Mouse (Mus musculus) embryonic facial prominence, embryonic 14.5 days (tissue): Measurements from ENCODE around the gene Ing3. TPM values are rescaled to one million over a fixed set of nuclear protein-coding genes. Genes with fewer than 3 reads are reported as not detected.
A peak's percentile ranks its signal among the peaks of the same experiment; 100 is the strongest.

ENCODE experiments used
- ATAC-seq: fragments of 200-750 bp; cut with Nextera tagmentation; 2 replicates; pipeline ENCODE4 v1.8.0; 2017; ENCODE audit warnings: low read depth, moderate number of reproducible peaks, moderate TSS enrichment
- DNase-seq: peaks from one replicate; pipeline ENCODE4 v3.0.0-alpha.2; 2015; ENCODE audit warnings: low spot score
- H3K27ac ChIP-seq: fragments of 300-500 bp; sonication (generic); replicated peaks from 2 replicates; pipeline ENCODE4 v1.5.1; 2014; ENCODE audit warnings: low read depth, mild to moderate bottlenecking, low read length, moderate library complexity
- H3K27me3 ChIP-seq: fragments of 300-500 bp; sonication (generic); replicated peaks from 2 replicates; pipeline ENCODE4 v1.6.1; 2014; ENCODE audit warnings: low read length; ENCODE audit not compliant: control insufficient read depth, insufficient read depth
- H3K36me3 ChIP-seq: fragments of 300-500 bp; sonication (generic); 2 replicates; pipeline ENCODE4 v1.6.1; 2014; ENCODE audit warnings: low read length, mixed read lengths; ENCODE audit not compliant: control insufficient read depth, insufficient read depth
- H3K4me1 ChIP-seq: fragments of 300-500 bp; sonication (generic); 2 replicates; pipeline ENCODE4 v1.6.1; 2014; ENCODE audit warnings: antibody characterized with exemption, low read length; ENCODE audit not compliant: control insufficient read depth, insufficient read depth
- H3K4me2 ChIP-seq: fragments of 300-500 bp; sonication (generic); 2 replicates; pipeline ENCODE4 v1.6.1; 2014; ENCODE audit warnings: low read depth, mild to moderate bottlenecking, low read length, moderate library complexity, mixed read lengths
- H3K4me3 ChIP-seq: fragments of 300-500 bp; sonication (generic); 2 replicates; pipeline ENCODE4 v1.5.1; 2014; ENCODE audit warnings: low read depth, mild to moderate bottlenecking, low read length
- H3K9ac ChIP-seq: fragments of 300-500 bp; sonication (generic); 2 replicates; pipeline ENCODE4 v1.6.1; 2014; ENCODE audit warnings: low read depth, mild to moderate bottlenecking, low read length, moderate library complexity, mixed read lengths
- H3K9me3 ChIP-seq: fragments of 300-500 bp; sonication (generic); 2 replicates; pipeline ENCODE4 v1.6.1; 2016; ENCODE audit warnings: low read length; ENCODE audit not compliant: control insufficient read depth
- WGBS: fragments of 180-500 bp; shearing (Covaris S2); extraction: QIAGEN DNeasy Blood & Tissue Kit; methylation state at CpG from one replicate; pipeline ENCODE4 v1.1.7; 2014; 5-methylcytosine and 5-hydroxymethylcytosine counted together
- polyA plus RNA-seq: library from polyadenylated mRNA; unstranded; fragments of >200 nt; fragmentation: Nextera tagmentation; extraction: Ambion mirVana; gene quantifications from 2 replicates; pipeline ENCODE4 v1.2.1, GENCODE M21; 2014

Ing3 gene
- polyA plus RNA-seq, 1 experiment from 2014 or later: 44.2 TPM

GRCm38 (mm10) chr6:21987554-21987953 is 38.2 kb downstream of the Ing3 start:
- Histone ChIP-seq H3K4me3 (peak overlapping the region; percentile 57), H3K4me1 (peaks cover 6% of the 10 kb centered on the region; the same call in 1 of the 2 replicates), H3K4me2 (peak overlapping the region; percentile 67), H3K9ac (peak overlapping the region; percentile 76), H3K36me3 (no peaks in the 10 kb centered on the region), H3K9me3 (no peaks in the 10 kb centered on the region), H3K27me3 (no peaks in the 10 kb centered on the region), H3K27ac (peak overlapping the region; percentile 86)
- 45% methylated on average over 2 of the region's 2 CpGs for WGBS
- no peak for ATAC-seq
- DNase-seq: peak; percentile 35

- Histone ChIP-seq H3K27me3 (no peaks in the 10 kb centered on the region), H3K9me3 (no peaks in the 10 kb centered on the region), H3K4me3 (peak overlapping the region; percentile 57), H3K4me2 (peak overlapping the region; percentile 67), H3K4me1 (peaks cover 6% of the 10 kb centered on the region; the same call in 1 of the 2 replicates), H3K9ac (peak overlapping the region; percentile 76), H3K36me3 (no peaks in the 10 kb centered on the region), H3K27ac (peak overlapping the region; percentile 86)
- DNase-seq: no peak
- ATAC-seq: no peak
- 56% methylated on average over 5 of the region's 5 CpGs for WGBS
Observed at GRCm38 (mm10) chr6:21988296-21988695, 38.9 kb downstream of the Ing3 start.

- Histone ChIP-seq H3K4me1 (peaks cover 6% of the 10 kb centered on the region; the same call in 1 of the 2 replicates), H3K4me2 (peak overlapping the region; percentile 67), H3K4me3 (peak overlapping the region; percentile 57), H3K9me3 (no peaks in the 10 kb centered on the region), H3K36me3 (no peaks in the 10 kb centered on the region), H3K9ac (0 out of 2 replicates have a peak overlapping the region, but pooled peaks have one; percentile 76), H3K27ac (peak overlapping the region; percentile 86), H3K27me3 (no peaks in the 10 kb centered on the region)
- no peak for ATAC-seq
- 33% methylated on average over 4 of the region's 4 CpGs for WGBS
- DNase-seq: peak; percentile 74
Observed at GRCm38 (mm10) chr6:21989081-21989480, 39.7 kb downstream of the Ing3 start.

- Histone ChIP-seq H3K9ac (peak overlapping the region; percentile 55; the same call in 1 of the 2 replicates), H3K27me3 (no peaks in the 10 kb centered on the region), H3K4me2 (peak overlapping the region; percentile 67), H3K4me3 (peak overlapping the region; percentile 57), H3K36me3 (no peaks in the 10 kb centered on the region), H3K4me1 (peaks cover 6% of the 10 kb centered on the region; the same call in 1 of the 2 replicates), H3K9me3 (no peaks in the 10 kb centered on the region), H3K27ac (peak overlapping the region; percentile 86)
- ATAC-seq: peak; percentile 88
- 29% methylated on average over 9 of the region's 9 CpGs for WGBS
- DNase-seq: peak; percentile 91
Observed at GRCm38 (mm10) chr6:21990181-21991135, 41.1 kb downstream of the Ing3 start.

GRCm38 (mm10) chr6:21991151-21991550 is 41.8 kb downstream of the Ing3 start:
- H3K27ac ChIP-seq: peak overlapping the region; percentile 86
- H3K27me3 ChIP-seq: no peaks in the 10 kb centered on the region
- 34% methylated on average over 4 of the region's 4 CpGs for WGBS
- ATAC-seq: no peak
- DNase-seq: no peak
- H3K9me3 ChIP-seq: no peaks in the 10 kb centered on the region
- H3K4me3 ChIP-seq: peak overlapping the region; percentile 57; the same call in 1 of the 2 replicates
- peaks cover 6% of the 10 kb centered on the region; the same call in 1 of the 2 replicates for H3K4me1 ChIP-seq
- no peak overlapping the region; the same call in 1 of the 2 replicates for H3K9ac ChIP-seq
- H3K4me2 ChIP-seq: peak overlapping the region; percentile 67
- no peaks in the 10 kb centered on the region for H3K36me3 ChIP-seq

GRCm38 (mm10) chr6:21993070-21993469 is 43.7 kb downstream of the Ing3 start:
- no peaks in the 10 kb centered on the region for H3K36me3 ChIP-seq
- ATAC-seq (no peak), DNase-seq (no peak)
- no peak overlapping the region for H3K4me3 ChIP-seq
- H3K4me2 ChIP-seq: no peak overlapping the region
- no peak overlapping the region for H3K27ac ChIP-seq
- no peaks in the 10 kb centered on the region for H3K27me3 ChIP-seq
- peaks cover 6% of the 10 kb centered on the region; the same call in 1 of the 2 replicates for H3K4me1 ChIP-seq
- WGBS: 73% methylated on average over 2 of the region's 2 CpGs
- H3K9me3 ChIP-seq: no peaks in the 10 kb centered on the region
- no peak overlapping the region for H3K9ac ChIP-seq

GRCm38 (mm10) chr6:21998131-21998530 is 48.8 kb downstream of the Ing3 start:
- DNase-seq: no peak
- Histone ChIP-seq H3K27me3 (no peaks in the 10 kb centered on the region), H3K27ac (peak overlapping the region; percentile 71; the same call in 1 of the 2 replicates), H3K4me1 (peaks cover 34% of the 10 kb centered on the region), H3K4me3 (no peak overlapping the region), H3K36me3 (no peaks in the 10 kb centered on the region), H3K9me3 (no peaks in the 10 kb centered on the region), H3K4me2 (no peak overlapping the region), H3K9ac (no peak overlapping the region)
- ATAC-seq: no peak
- 43% methylated on average over 4 of the region's 4 CpGs for WGBS

- Histone ChIP-seq H3K4me1 (peaks cover 41% of the 10 kb centered on the region), H3K27ac (peak overlapping the region; percentile 71; the same call in 1 of the 2 replicates), H3K36me3 (no peaks in the 10 kb centered on the region), H3K9ac (no peak overlapping the region), H3K4me3 (no peak overlapping the region), H3K27me3 (no peaks in the 10 kb centered on the region), H3K4me2 (peak overlapping the region; percentile 33), H3K9me3 (no peaks in the 10 kb centered on the region)
- ATAC-seq (no peak), DNase-seq (peak; percentile 77)
- WGBS: 17% methylated on average over 11 of the region's 11 CpGs
Observed at GRCm38 (mm10) chr6:21999025-21999424, 49.7 kb downstream of the Ing3 start.
